Mouse (Mus musculus) T-cell, adult 2 months (primary cell): ENCODE measurements at regions not wholly inside any gene's neighbourhood (a gene's known extent, or its start where the extent isn't known, plus 50 kb on each side); places are given as distances from the start of the nearest gene placed in this dataset.

Source experiments
- DNase-seq: peaks from one replicate; pipeline ENCODE4 v3.0.0; 2022; ENCODE audit warnings: low spot score

- no peak for DNase-seq
These were observed 367.7 kb upstream of the Kif2a start for GRCm38 (mm10) chr13:107389535-107390150.

- DNase-seq: no peak
These were observed 367.1 kb upstream of the Kif2a start for GRCm38 (mm10) chr13:107389074-107389473.

GRCm38 (mm10) chr13:107378076-107378475 lies 356.1 kb upstream of the Kif2a start:
- no peak for DNase-seq

GRCm38 (mm10) chr13:107372666-107373065 lies 350.7 kb upstream of the Kif2a start:
- no peak for DNase-seq

- no peak for DNase-seq
These were observed 350.0 kb upstream of the Kif2a start for GRCm38 (mm10) chr13:107371616-107372582.

GRCm38 (mm10) chr13:107367639-107368038 lies 345.7 kb upstream of the Kif2a start:
- DNase-seq: no peak

- no peak for DNase-seq
These were observed 343.8 kb upstream of the Kif2a start for GRCm38 (mm10) chr13:107365766-107366165.

GRCm38 (mm10) chr13:107365241-107365640 lies 343.3 kb upstream of the Kif2a start:
- no peak for DNase-seq

- DNase-seq: no peak
These were observed 341.1 kb upstream of the Kif2a start for GRCm38 (mm10) chr13:107362806-107363687.

- no peak for DNase-seq
These were observed 319.0 kb upstream of the Kif2a start for GRCm38 (mm10) chr13:107340802-107341364.

GRCm38 (mm10) chr13:107338111-107338510 lies 316.2 kb upstream of the Kif2a start:
- DNase-seq: no peak

GRCm38 (mm10) chr13:107337111-107337510 lies 315.2 kb upstream of the Kif2a start:
- no peak for DNase-seq

GRCm38 (mm10) chr13:107329348-107329747 lies 307.4 kb upstream of the Kif2a start:
- no peak for DNase-seq

- DNase-seq: peak; percentile 12
These were observed 304.0 kb upstream of the Kif2a start for GRCm38 (mm10) chr13:107325707-107326495.

- DNase-seq: no peak
These were observed 292.8 kb upstream of the Kif2a start for GRCm38 (mm10) chr13:107314746-107315145.

GRCm38 (mm10) chr13:107308958-107309639 lies 287.2 kb upstream of the Kif2a start:
- no peak for DNase-seq

GRCm38 (mm10) chr13:107308404-107308803 lies 286.5 kb upstream of the Kif2a start:
- no peak for DNase-seq

GRCm38 (mm10) chr13:107306958-107307357 lies 285.0 kb upstream of the Kif2a start:
- DNase-seq: no peak

GRCm38 (mm10) chr13:107306232-107306631 lies 284.3 kb upstream of the Kif2a start:
- DNase-seq: no peak

GRCm38 (mm10) chr13:107305738-107306137 lies 283.8 kb upstream of the Kif2a start:
- no peak for DNase-seq
